Mouse (Mus musculus) stomach, embryonic 16.5 days (tissue): Measurements from ENCODE around the gene Asphd1. TPM values are rescaled to one million over a fixed set of nuclear protein-coding genes. Genes with fewer than 3 reads are reported as not detected.
A peak's percentile ranks its signal among the peaks of the same experiment; 100 is the strongest.

Source experiments
- ATAC-seq: fragments of 200-750 bp; cut with Nextera tagmentation; 2 replicates; pipeline ENCODE4 v1.8.0; 2017; ENCODE audit warnings: moderate number of reproducible peaks, moderate TSS enrichment; ENCODE audit not compliant: insufficient read depth, low FRiP score
- H3K27ac ChIP-seq: fragments of 300-500 bp; sonication (generic); 2 replicates; pipeline ENCODE4 v1.5.1; 2014; ENCODE audit warnings: low read length
- H3K27me3 ChIP-seq: fragments of 300-500 bp; sonication (generic); 2 replicates; pipeline ENCODE4 v1.6.1; 2014; ENCODE audit warnings: low read length, control low read depth, mixed read lengths; ENCODE audit not compliant: control insufficient read depth, insufficient read depth
- H3K36me3 ChIP-seq: fragments of 300-500 bp; sonication (generic); 2 replicates; pipeline ENCODE4 v1.6.1; 2014; ENCODE audit warnings: low read length; ENCODE audit not compliant: control insufficient read depth, insufficient read depth
- H3K4me1 ChIP-seq: fragments of 300-500 bp; sonication (generic); 2 replicates; pipeline ENCODE4 v1.6.1; 2014; ENCODE audit warnings: low read length, control low read depth, mixed read lengths; ENCODE audit not compliant: control insufficient read depth, insufficient read depth
- H3K4me2 ChIP-seq: fragments of 300-500 bp; sonication (generic); 2 replicates; pipeline ENCODE4 v1.6.1; 2014; ENCODE audit warnings: low read depth, low read length, mixed read lengths
- H3K4me3 ChIP-seq: fragments of 300-500 bp; sonication (generic); replicated peaks from 2 replicates; pipeline ENCODE4 v1.5.1; 2014; ENCODE audit warnings: mild to moderate bottlenecking, low read length
- H3K9ac ChIP-seq: fragments of 300-500 bp; sonication (generic); 2 replicates; pipeline ENCODE4 v1.6.1; 2014; ENCODE audit warnings: low read length
- H3K9me3 ChIP-seq: fragments of 300-500 bp; sonication (generic); replicated peaks from 2 replicates; pipeline ENCODE4 v1.6.1; 2016; ENCODE audit warnings: low read length, control low read depth; ENCODE audit not compliant: control insufficient read depth
- WGBS: fragments of 180-500 bp; shearing (Covaris S2); extraction: QIAGEN DNeasy Blood & Tissue Kit; methylation state at CpG from one replicate; pipeline ENCODE4 v1.1.7; 2014; 5-methylcytosine and 5-hydroxymethylcytosine counted together
- polyA plus RNA-seq: library from polyadenylated mRNA; unstranded; fragments of >200 nt; fragmentation: Nextera tagmentation; extraction: Ambion mirVana; gene quantifications from 2 replicates; pipeline ENCODE4 v1.2.1, GENCODE M21; 2015

The Asphd1 gene
- polyA plus RNA-seq, result 0.18 and 0.45 TPM in 2 replicates

DNA sequence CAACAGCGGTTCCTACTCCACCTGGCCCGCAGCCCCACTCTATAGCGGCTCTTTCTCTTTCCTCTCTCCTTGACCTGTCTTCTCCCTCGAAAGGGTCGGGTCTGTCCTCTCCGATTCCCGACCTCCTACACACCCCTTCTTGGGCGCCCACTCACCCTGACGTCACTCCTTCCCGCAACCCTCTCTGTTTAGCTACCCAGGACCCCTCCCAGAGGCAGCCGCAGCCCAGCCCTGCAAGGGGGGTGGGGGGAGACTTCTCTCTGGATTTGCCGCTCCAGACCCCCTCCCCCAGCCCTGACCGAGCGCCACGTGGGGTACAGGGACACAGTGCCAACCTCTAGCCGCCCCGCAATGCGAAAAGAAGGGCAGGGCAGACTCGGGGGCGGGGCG is at the start of gene Asphd1:
Gene Asphd1 (minus strand): TSS at position 180 of the 390 bp plus-strand sequence.
- Histone ChIP-seq H3K27ac (no peak within 1 kb of the TSS), H3K4me2 (peak within 1 kb of the TSS; percentile 100), H3K9ac (peak within 1 kb of the TSS; percentile 48; the same call in 1 of the 2 replicates), H3K9me3 (no peaks in the 10 kb centered on the region), H3K4me1 (peaks cover 7% of the 10 kb centered on the region; the same call in 1 of the 2 replicates), H3K27me3 (peaks cover 19% of the 10 kb centered on the region), H3K4me3 (peak within 1 kb of the TSS; percentile 55), H3K36me3 (no peaks in the 10 kb centered on the region)
- WGBS, result 0% methylated on average over 21 of the region's 21 CpGs
- ATAC-seq, result no peak; the same call in 1 of the 2 replicates

DNA sequence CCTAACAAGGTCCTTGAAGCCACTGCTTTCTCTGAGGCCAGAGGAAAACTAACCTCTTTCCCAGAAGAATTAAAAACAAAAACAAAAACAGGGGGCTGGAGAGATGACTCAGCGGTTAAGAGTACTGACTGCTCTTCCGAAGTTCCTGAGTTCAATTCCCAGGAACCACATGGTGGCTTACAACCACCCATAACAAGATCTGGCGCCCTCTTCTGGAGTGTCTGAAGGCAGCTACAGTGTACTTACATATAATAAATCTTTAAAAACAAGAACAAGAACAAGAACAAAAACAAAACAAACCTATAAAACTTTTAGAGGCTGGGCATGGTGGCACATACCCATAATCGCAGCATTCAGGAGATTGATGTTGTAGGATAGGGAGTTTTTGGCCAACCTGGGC is 47.1 kb upstream of the Asphd1 start:
- no peaks in the 10 kb centered on the region; the same call in 1 of the 2 replicates for H3K9me3 ChIP-seq
- no peak for ATAC-seq
- no peak overlapping the region for H3K9ac ChIP-seq
- H3K27ac ChIP-seq, result no peak overlapping the region
- no peak overlapping the region for H3K4me3 ChIP-seq
- WGBS, result 82% methylated on average over 4 of the region's 4 CpGs
- H3K4me1 ChIP-seq, result no peaks in the 10 kb centered on the region
- H3K27me3 ChIP-seq, result no peaks in the 10 kb centered on the region
- H3K36me3 ChIP-seq, result 0 out of 2 replicates have a peak, but pooled peaks cover 4% of the 10 kb centered on the region
- no peak overlapping the region for H3K4me2 ChIP-seq

DNA sequence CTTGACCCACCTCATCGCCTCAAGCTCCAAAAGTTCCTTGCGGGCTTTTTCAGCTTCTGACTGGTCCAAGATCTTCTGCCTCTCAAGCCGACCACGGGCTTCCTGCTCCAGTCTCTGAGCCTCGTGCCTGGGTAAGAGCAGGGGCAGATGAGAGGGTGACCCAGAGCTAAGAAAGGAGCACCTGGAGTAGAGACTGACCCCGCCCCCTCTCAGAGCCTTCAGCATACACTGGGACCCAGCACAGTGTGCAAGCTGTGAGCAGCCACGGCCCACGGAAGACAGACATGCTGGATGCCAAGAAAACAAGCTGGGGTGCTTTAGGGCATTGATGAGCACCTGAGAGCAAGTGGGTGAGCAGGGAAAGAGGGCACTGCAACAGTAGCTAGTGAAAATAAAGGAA is 39.4 kb upstream of the Asphd1 start:
- no peak overlapping the region for H3K4me2 ChIP-seq
- no peak for ATAC-seq
- 73% methylated on average over 8 of the region's 8 CpGs for WGBS
- no peaks in the 10 kb centered on the region for H3K4me1 ChIP-seq
- no peak overlapping the region for H3K4me3 ChIP-seq
- H3K36me3 ChIP-seq, result no peaks in the 10 kb centered on the region
- no peak overlapping the region for H3K9ac ChIP-seq
- H3K27me3 ChIP-seq, result no peaks in the 10 kb centered on the region
- H3K27ac ChIP-seq, result no peak overlapping the region
- no peaks in the 10 kb centered on the region for H3K9me3 ChIP-seq

DNA sequence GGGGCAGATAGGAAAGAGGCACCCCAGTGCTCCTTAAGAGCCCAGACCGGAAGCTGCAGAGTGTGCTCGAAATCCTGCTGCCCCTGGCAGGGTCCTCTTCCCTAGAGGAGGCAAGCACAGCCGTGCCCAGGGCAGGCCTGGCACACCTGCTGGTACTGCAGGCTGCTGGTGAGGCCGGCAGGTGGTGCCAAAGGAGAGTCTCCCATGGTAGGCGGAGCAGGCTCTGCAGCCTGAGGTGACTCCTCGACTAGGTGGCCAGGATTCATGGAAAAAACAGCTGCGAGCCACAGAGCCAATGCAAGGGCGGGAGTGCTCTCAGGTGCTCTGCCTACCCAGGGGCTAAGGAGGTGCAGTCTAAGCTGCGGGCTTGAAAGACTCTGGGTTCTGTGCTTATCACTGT is 36.9 kb upstream of the Asphd1 start:
- no peaks in the 10 kb centered on the region for H3K36me3 ChIP-seq
- WGBS, result 35% methylated on average over 9 of the region's 9 CpGs
- H3K4me1 ChIP-seq, result no peaks in the 10 kb centered on the region
- H3K9me3 ChIP-seq, result no peaks in the 10 kb centered on the region
- H3K9ac ChIP-seq, result no peak overlapping the region
- no peak overlapping the region for H3K4me3 ChIP-seq
- H3K4me2 ChIP-seq, result no peak overlapping the region
- ATAC-seq, result peak; percentile 74; the same call in 1 of the 2 replicates
- no peaks in the 10 kb centered on the region for H3K27me3 ChIP-seq
- no peak overlapping the region for H3K27ac ChIP-seq

DNA sequence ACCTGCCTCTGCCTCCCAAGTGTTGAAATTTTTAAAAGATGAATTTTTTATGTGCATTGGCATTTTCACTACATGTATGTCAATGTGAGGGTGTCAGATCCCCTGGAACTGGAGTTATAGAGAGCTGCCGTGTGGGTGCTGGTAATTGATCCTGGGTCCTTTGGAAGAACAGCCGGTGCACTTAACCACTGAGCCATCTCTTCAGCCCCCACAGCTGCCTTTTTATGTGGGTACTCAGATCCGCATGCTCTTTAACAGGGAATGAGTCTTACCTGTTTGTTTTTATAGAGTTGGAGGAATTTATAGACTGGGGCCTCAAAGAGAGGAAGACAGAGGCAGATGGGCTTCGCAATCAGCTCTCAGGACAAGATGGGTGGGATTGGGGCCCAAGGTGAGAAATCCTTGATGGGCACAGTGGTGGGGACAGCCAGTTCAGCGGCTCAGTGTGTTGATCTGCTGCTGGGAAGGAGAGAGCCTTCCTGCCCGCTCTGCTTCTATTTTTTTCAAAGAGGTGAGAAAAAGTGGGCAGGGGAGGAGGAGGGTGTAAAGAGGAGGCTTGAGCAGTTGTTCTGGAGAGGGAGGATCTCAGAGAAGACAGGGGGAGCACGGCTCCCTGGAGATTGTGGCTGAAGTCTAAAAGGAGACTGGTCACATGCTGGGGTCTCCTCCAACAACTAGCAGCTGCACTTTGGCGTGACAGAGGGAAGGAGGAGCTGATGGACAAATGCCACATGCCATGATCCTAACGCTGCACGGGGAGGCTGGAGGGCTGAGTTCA is 35.5 kb upstream of the Asphd1 start:
- H3K9me3 ChIP-seq, result no peaks in the 10 kb centered on the region
- 0 out of 2 replicates have a peak, but pooled peaks cover 4% of the 10 kb centered on the region for H3K36me3 ChIP-seq
- no peaks in the 10 kb centered on the region for H3K27me3 ChIP-seq
- ATAC-seq, result no peak
- H3K4me2 ChIP-seq, result no peak overlapping the region
- H3K4me1 ChIP-seq, result no peaks in the 10 kb centered on the region
- H3K27ac ChIP-seq, result no peak overlapping the region
- no peak overlapping the region for H3K4me3 ChIP-seq
- no peak overlapping the region for H3K9ac ChIP-seq
- 41% methylated on average over 10 of the region's 10 CpGs for WGBS

DNA sequence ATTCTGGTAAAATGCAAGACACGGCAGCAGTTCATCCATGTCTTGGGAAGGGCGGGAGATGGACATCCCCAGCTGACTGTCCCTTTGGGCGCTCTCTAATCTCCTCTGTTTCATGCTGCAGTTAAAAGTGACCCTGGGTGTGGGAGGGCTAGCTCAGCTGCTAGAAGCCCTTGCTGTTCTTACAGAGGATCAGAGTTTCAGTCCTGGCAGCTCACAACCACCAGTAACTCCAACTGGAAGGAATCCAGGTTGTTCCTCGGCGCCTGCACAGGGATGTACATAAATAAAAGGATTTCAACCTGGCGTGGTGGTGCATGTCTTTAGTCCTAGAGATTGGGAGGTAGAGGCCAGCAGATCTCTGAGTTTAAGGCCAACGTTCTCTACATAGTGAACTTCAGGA is 33.7 kb upstream of the Asphd1 start:
- no peaks in the 10 kb centered on the region for H3K4me1 ChIP-seq
- H3K9ac ChIP-seq, result no peak overlapping the region
- no peak overlapping the region for H3K27ac ChIP-seq
- no peak overlapping the region for H3K4me2 ChIP-seq
- H3K27me3 ChIP-seq, result no peaks in the 10 kb centered on the region
- H3K4me3 ChIP-seq, result no peak overlapping the region
- WGBS, result 63% methylated on average over 7 of the region's 7 CpGs
- peaks cover 8% of the 10 kb centered on the region; the same call in 1 of the 2 replicates for H3K36me3 ChIP-seq
- no peaks in the 10 kb centered on the region for H3K9me3 ChIP-seq
- no peak for ATAC-seq

DNA sequence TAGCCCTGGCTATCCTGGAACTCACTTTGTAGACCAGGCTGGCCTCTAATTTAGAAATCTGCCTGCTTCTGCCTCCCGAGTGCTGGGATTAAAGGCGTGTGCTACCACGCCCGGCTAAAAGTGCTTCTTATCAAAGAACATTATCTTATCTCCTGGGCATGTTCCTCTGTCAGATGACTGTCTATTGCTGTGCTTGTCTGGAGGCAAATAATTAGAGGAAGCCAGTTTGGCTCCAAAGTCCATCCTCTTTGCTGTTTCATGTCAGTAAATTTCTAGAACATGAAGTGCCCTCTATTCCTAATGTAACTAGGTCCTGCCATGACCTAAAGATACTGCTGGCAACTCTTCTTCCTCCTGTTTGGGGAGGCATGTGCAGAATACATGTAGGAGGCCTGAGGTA is 32.7 kb upstream of the Asphd1 start:
- Histone ChIP-seq H3K4me2 (no peak overlapping the region), H3K36me3 (peaks cover 8% of the 10 kb centered on the region; the same call in 1 of the 2 replicates), H3K27me3 (no peaks in the 10 kb centered on the region), H3K9me3 (no peaks in the 10 kb centered on the region), H3K4me3 (no peak overlapping the region), H3K27ac (no peak overlapping the region), H3K4me1 (no peaks in the 10 kb centered on the region), H3K9ac (no peak overlapping the region)
- WGBS, result 72% methylated on average over 4 of the region's 4 CpGs
- no peak for ATAC-seq

DNA sequence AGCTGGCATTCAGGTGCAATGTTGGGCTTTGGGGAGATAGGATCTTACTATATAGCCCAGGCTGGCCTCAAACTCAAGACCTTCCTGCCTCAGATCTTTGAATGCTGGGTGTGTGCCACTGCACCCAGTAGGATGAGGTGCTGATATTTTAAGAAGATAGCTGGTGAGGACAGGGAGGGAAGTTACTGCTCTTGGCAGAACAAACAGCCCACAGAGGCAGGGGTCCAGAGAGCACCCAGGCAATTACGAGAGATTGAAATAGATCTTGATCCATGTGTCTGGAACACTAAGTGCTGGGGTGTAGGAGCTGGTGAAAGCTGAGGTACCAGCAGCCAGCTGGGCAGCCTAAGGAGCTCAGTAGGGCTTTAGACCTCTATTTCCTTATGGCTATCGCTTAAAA is 32.2 kb upstream of the Asphd1 start:
- Histone ChIP-seq H3K9me3 (no peaks in the 10 kb centered on the region), H3K27ac (no peak overlapping the region), H3K4me2 (no peak overlapping the region), H3K27me3 (no peaks in the 10 kb centered on the region), H3K4me1 (no peaks in the 10 kb centered on the region), H3K9ac (no peak overlapping the region), H3K4me3 (no peak overlapping the region), H3K36me3 (peaks cover 8% of the 10 kb centered on the region; the same call in 1 of the 2 replicates)
- ATAC-seq, result no peak
- WGBS, result 90% methylated on average over 2 of the region's 2 CpGs

DNA sequence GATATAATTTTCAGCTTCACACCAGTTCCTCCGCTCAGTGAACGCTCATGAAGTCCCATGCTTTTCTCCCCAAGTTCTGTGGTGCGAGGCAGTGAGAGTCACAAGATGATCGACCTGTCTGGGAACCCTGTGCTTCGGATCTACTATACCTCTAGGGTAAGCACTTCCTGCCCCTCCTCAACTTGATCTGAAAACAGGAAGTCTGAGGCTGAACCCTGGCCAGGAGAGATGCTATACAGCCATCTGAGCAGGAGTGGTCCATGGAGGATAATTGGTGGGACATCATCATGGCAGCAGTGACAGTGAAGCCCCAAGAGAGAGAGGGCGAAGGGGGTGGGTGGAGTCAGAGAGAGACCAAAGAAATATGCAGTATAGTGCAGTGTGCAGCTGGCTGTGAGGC is 29.5 kb upstream of the Asphd1 start:
- H3K4me2 ChIP-seq, result no peak overlapping the region
- H3K27ac ChIP-seq, result no peak overlapping the region
- H3K36me3 ChIP-seq, result peaks cover 8% of the 10 kb centered on the region; the same call in 1 of the 2 replicates
- no peak overlapping the region for H3K9ac ChIP-seq
- no peak overlapping the region for H3K4me3 ChIP-seq
- H3K4me1 ChIP-seq, result no peaks in the 10 kb centered on the region
- no peak for ATAC-seq
- no peaks in the 10 kb centered on the region for H3K27me3 ChIP-seq
- H3K9me3 ChIP-seq, result no peaks in the 10 kb centered on the region
- WGBS, result 88% methylated on average over 6 of the region's 6 CpGs
